In genomic region chr19:6127760-6128341, GRCm38 (mm10) we compare ENCODE assay signal across 8 mouse cellular contexts. TPM values are rescaled to one million over a fixed set of nuclear protein-coding genes. Genes with fewer than 3 reads are reported as not detected.
DNase-seq lines count a peak whose midpoint lies in the region; ATAC-seq and TF ChIP-seq lines count a peak whose summit lies in the region.

Gene Snx15 (minus strand): TSS chr19:6128304.

- ATAC-seq in forebrain, postnatal 0 days = peak; percentile 97
- peak; percentile 94 for ATAC-seq in lung, embryonic 15.5 days (ENCODE audit: borderline replicate concordance, extremely low read depth, low FRiP score, low TSS enrichment)

- peak; percentile 99 for DNase-seq in MEL (ENCODE audit: low read depth, low spot score)
- peak; percentile 97 to 98 for DNase-seq in cerebellum, adult 2 months
- DNase-seq in forebrain, postnatal 0 days = peak; percentile 96
- peak; percentile 95 for DNase-seq in heart, postnatal 4 days
- DNase-seq in layer of hippocampus, adult 8-10 months (ENCODE audit: low spot score in 2 of 2) = peak; percentile 94
- peak; percentile 92 for DNase-seq in ovary, adult 18-20 months (ENCODE audit: low spot score)
- DNase-seq in thymus, postnatal 0 days (ENCODE audit: low spot score) = peak; percentile 99

- H3K36me3 ChIP-seq in MEL (ENCODE audit: control insufficient read depth in 1 of 2, insufficient read depth in 2 of 2, low read length in 2 of 2) = peaks cover 0 to 22% of the 10 kb centered on the region in 2 experiments; a peak in 2 of 4 replicates
- H3K36me3 ChIP-seq in forebrain, postnatal 0 days (ENCODE audit: insufficient read depth) = no peaks in the 10 kb centered on the region
- no peaks in the 10 kb centered on the region for H3K36me3 ChIP-seq in lung, embryonic 15.5 days

- WGBS in cerebellum, adult 2 months = under 1% methylated on average over 32 of the region's 32 CpGs
- 0% methylated on average over 32 of the region's 32 CpGs for WGBS in forebrain, postnatal 0 days
- WGBS in lung, embryonic 15.5 days = under 1% methylated on average over 32 of the region's 32 CpGs

- peak within 1 kb of the TSS; percentile 87 for H3K9ac ChIP-seq in MEL (ENCODE audit: control insufficient read depth, low read depth, low read length, poor library complexity, severe bottlenecking)
- H3K9ac ChIP-seq in forebrain, postnatal 0 days = peak within 1 kb of the TSS; percentile 68
- peak within 1 kb of the TSS; percentile 65 for H3K9ac ChIP-seq in lung, embryonic 15.5 days

- peaks cover 9 to 34% of the 10 kb centered on the region in 2 experiments; a peak in 3 of 4 replicates for H3K4me1 ChIP-seq in MEL (ENCODE audit: control insufficient read depth in 1 of 2, insufficient read depth in 2 of 2, low read length in 2 of 2)
- no peaks in the 10 kb centered on the region; the same call in 1 of the 2 replicates for H3K4me1 ChIP-seq in cerebellum, adult 2 months (ENCODE audit: control insufficient read depth, insufficient read depth, low read length)
- H3K4me1 ChIP-seq in forebrain, postnatal 0 days (ENCODE audit: insufficient read depth) = no peaks in the 10 kb centered on the region; the same call in 1 of the 2 replicates
- peaks cover 5% of the 10 kb centered on the region; the same call in 1 of the 2 replicates for H3K4me1 ChIP-seq in lung, embryonic 15.5 days

- TF ChIP-seq POLR2A in MEL (IDR thresholded peaks at IDR 0.05; ENCODE audit: control insufficient read depth in 1 of 2, insufficient read depth in 1 of 2, low read depth in 1 of 2, low read length in 2 of 2, poor library complexity in 1 of 2) = peak; percentile 18 to 69; a peak in 3 of 4 replicates
- TF ChIP-seq POLR2A in cerebellum, adult 2 months (IDR thresholded peaks at IDR 0.05; ENCODE audit: borderline replicate concordance, insufficient read depth, low read length) = peak; percentile 67; the same call in 1 of the 2 replicates

- no peak for TF ChIP-seq RAD21 in MEL (IDR thresholded peaks at IDR 0.05; ENCODE audit: low read depth, low read length)

- H3K27ac ChIP-seq in MEL (ENCODE audit: control insufficient read depth, low read depth, low read length) = peak within 1 kb of the TSS; percentile 93
- H3K27ac ChIP-seq in cerebellum, adult 2 months (ENCODE audit: insufficient read depth, low read length) = peak within 1 kb of the TSS; percentile 67
- peak within 1 kb of the TSS; percentile 95 for H3K27ac ChIP-seq in forebrain, postnatal 0 days (ENCODE audit: low read depth, low read length)
- H3K27ac ChIP-seq in lung, embryonic 15.5 days = peak within 1 kb of the TSS; percentile 89

- H3K27me3 ChIP-seq in MEL (ENCODE audit: control insufficient read depth in 1 of 2, insufficient read depth in 2 of 2, low read length in 2 of 2) = no peaks in the 10 kb centered on the region
- no peaks in the 10 kb centered on the region for H3K27me3 ChIP-seq in cerebellum, adult 2 months (ENCODE audit: control insufficient read depth, insufficient read depth, low read length)
- no peaks in the 10 kb centered on the region for H3K27me3 ChIP-seq in forebrain, postnatal 0 days (ENCODE audit: insufficient read depth, low read length)
- no peaks in the 10 kb centered on the region for H3K27me3 ChIP-seq in lung, embryonic 15.5 days

- peak within 1 kb of the TSS; percentile 65 for H3K4me2 ChIP-seq in forebrain, postnatal 0 days (ENCODE audit: low read depth)
- H3K4me2 ChIP-seq in lung, embryonic 15.5 days = peak within 1 kb of the TSS; percentile 59

- TF ChIP-seq EP300 in MEL (IDR thresholded peaks at IDR 0.05; ENCODE audit: low read depth in 1 of 2, low read length in 2 of 2) = no peak

- H3K4me3 ChIP-seq in MEL (ENCODE audit: control insufficient read depth in 1 of 2, insufficient read depth in 1 of 2, low read depth in 2 of 2, low read length in 2 of 2) = peak within 1 kb of the TSS; percentile 57 to 82
- H3K4me3 ChIP-seq in cerebellum, adult 2 months (replicated peaks; ENCODE audit: insufficient read depth, low read depth, low read length) = peak within 1 kb of the TSS; percentile 62
- H3K4me3 ChIP-seq in forebrain, postnatal 0 days (ENCODE audit: low read depth, low read length) = peak within 1 kb of the TSS; percentile 51
- peak within 1 kb of the TSS; percentile 51 for H3K4me3 ChIP-seq in lung, embryonic 15.5 days

- H3K79me2 ChIP-seq in MEL (ENCODE audit: control insufficient read depth, insufficient read depth, low read length, poor library complexity) = peaks cover 1% of the 10 kb centered on the region; the same call in 1 of the 2 replicates

- no peaks in the 10 kb centered on the region for H3K9me3 ChIP-seq in MEL (replicated peaks; ENCODE audit: insufficient read depth, low read length)
- H3K9me3 ChIP-seq in forebrain, postnatal 0 days (ENCODE audit: low read length) = no peaks in the 10 kb centered on the region
- H3K9me3 ChIP-seq in lung, embryonic 15.5 days = no peaks in the 10 kb centered on the region

- TF ChIP-seq CTCF in MEL (IDR thresholded peaks at IDR 0.05 in 2 of 3, conservative IDR thresholded peaks at IDR 0.05 in 1 of 3; ENCODE audit: control insufficient read depth in 1 of 3, insufficient read depth in 1 of 3, low read depth in 2 of 3, low read length in 3 of 3, poor library complexity in 1 of 3, severe bottlenecking in 1 of 3) = no peak
- TF ChIP-seq CTCF in cerebellum, adult 2 months (IDR thresholded peaks at IDR 0.05; ENCODE audit: borderline replicate concordance, insufficient read depth, low read depth, low read length) = no peak
- TF ChIP-seq CTCF in forebrain, postnatal 0 days (IDR thresholded peaks at IDR 0.05; ENCODE audit: low read depth) = no peak

TF ChIP-seq in MEL, 35 proteins besides CTCF, POLR2A, EP300 and RAD21:
- TF ChIP-seq MYC (IDR thresholded peaks at IDR 0.05; ENCODE audit: low read depth, low read length) (0 out of 2 replicates have a peak, but pooled peaks have one; percentile 16), MXI1 (IDR thresholded peaks at IDR 0.05; ENCODE audit: low read depth, low read length) (peak; percentile 66), RCOR1 (IDR thresholded peaks at IDR 0.05; ENCODE audit: low read depth, low read length) (no peak), UBTF (IDR thresholded peaks at IDR 0.05; ENCODE audit: borderline replicate concordance, insufficient read depth, low read depth, low read length) (0 out of 2 replicates have a peak, but pooled peaks have one; percentile 59), SIN3A (IDR thresholded peaks at IDR 0.05; ENCODE audit: low read length) (peak; percentile 99), JUND (IDR thresholded peaks at IDR 0.05; ENCODE audit: low read depth, low read length) (no peak), TBP (IDR thresholded peaks at IDR 0.05; ENCODE audit: low read depth, low read length) (peak; percentile 67), POLR2AphosphoS2 (IDR thresholded peaks at IDR 0.05; ENCODE audit: low read length) (no peak), HCFC1 (IDR thresholded peaks at IDR 0.05; ENCODE audit: low read depth, low read length) (peak; percentile 83), NRF1 (IDR thresholded peaks at IDR 0.05; ENCODE audit: insufficient read depth, low read depth, low read length, poor library complexity, severe bottlenecking) (no peak), USF1 (IDR thresholded peaks at IDR 0.05; ENCODE audit: low read depth, low read length) (no peak), TCF12 (IDR thresholded peaks at IDR 0.05; ENCODE audit: low read depth, low read length) (0 out of 2 replicates have a peak, but pooled peaks have one; percentile 13), BHLHE40 (IDR thresholded peaks at IDR 0.05; ENCODE audit: borderline replicate concordance, low read depth, low read length) (peak; percentile 5; the same call in 1 of the 2 replicates), MAX (IDR thresholded peaks at IDR 0.05; ENCODE audit: low read length) (peak; percentile 73; the same call in 1 of the 2 replicates), ETS1 (IDR thresholded peaks at IDR 0.05; ENCODE audit: low read depth, low read length) (no peak), ZC3H11A (IDR thresholded peaks at IDR 0.05; ENCODE audit: low read depth, low read length) (peak; percentile 60), NELFE (IDR thresholded peaks at IDR 0.05; ENCODE audit: low read depth, low read length) (peak; percentile 40), KAT2A (conservative IDR thresholded peaks at IDR 0.05; ENCODE audit: low read depth, low read length) (no peak)

RNA-seq across cellular contexts. Expression of gene Snx15, which starts in this region (rescaled TPM):
- total RNA-seq in MEL (2012; rRNA removed) = 14.9 and 20.4 TPM in 2 replicates
- 10 to 100 TPM in 1 of 2 experiments, not detected in 1; 35.3 TPM for polyA plus RNA-seq in MEL (2012; ENCODE audit: insufficient read depth in 1 of 2, insufficient read length in 2 of 2, low read depth in 1 of 2, low replicate concordance in 2 of 2, missing spikeins in 1 of 2)
- polyA plus RNA-seq in cerebellum, adult 2 months (2012; rRNA removed) = 66.7 and 67.9 TPM in 2 replicates
- total RNA-seq in forebrain, postnatal 0 days (2014; rRNA removed) = 46.1 and 57.0 TPM in 2 replicates
- polyA plus RNA-seq in forebrain, postnatal 0 days (2015; fragmentation: Nextera tagmentation; extraction: Ambion mirVana) = 58.0 and 60.5 TPM in 2 replicates
- total RNA-seq in heart, postnatal 4 days (2021) = 10 to 100 TPM; 13.4 to 13.7 TPM
- 10 to 100 TPM; 38.7 to 43.0 (median 41.8) TPM for total RNA-seq in layer of hippocampus, adult 8-10 months (2022)
- polyA plus RNA-seq in lung, embryonic 15.5 days (2015; fragmentation: Nextera tagmentation; extraction: Ambion mirVana) = 33.1 TPM in 2 replicates
- polyA plus RNA-seq in thymus, postnatal 0 days (2015; fragmentation: Nextera tagmentation; extraction: Ambion mirVana) = 31.2 and 34.8 TPM in 2 replicates

Comparison
In these comparisons a context has a peak if more than half of its experiments do, and no peak if none do; other contexts are left out.
1. Peak in every context shown above with its lines: DNase-seq, ATAC-seq, H3K4me3 ChIP-seq and H3K27ac ChIP-seq.